30 mouse cellular contexts compared by ENCODE assay signal in the genomic region with DNA sequence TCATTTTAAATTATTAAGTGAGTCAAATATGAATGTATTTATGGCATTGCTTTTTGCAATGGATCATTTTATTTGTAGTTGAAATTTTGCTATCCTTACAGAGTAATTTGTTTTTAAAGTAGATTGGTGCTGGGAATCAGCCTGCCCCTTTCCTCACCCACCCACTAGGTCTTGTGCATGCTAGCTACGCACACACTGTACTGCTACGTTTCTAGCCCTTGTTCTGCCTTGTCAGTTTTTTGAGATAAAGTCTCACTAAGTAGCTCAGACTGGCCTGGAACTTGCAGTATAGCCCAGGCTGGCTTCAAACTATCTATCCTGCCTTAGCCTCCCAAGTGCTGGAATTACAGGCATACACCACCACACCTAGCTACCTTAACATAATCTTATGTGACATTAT.
"Had no signal": no experiment of that assay in that cellular context is flagged by ENCODE, and none has a peak within 500 bp of the region (broad histone marks: within the 10 kb centered on the region; RNA-seq: fewer than 3 reads in every experiment).

No protein-coding gene starts in this region.

- H3K4me2 ChIP-seq: limb, embryonic 12.5 days; limb, embryonic 13.5 days; limb, embryonic 15.5 days; liver, embryonic 13.5 days; lung, embryonic 14.5 days; lung, embryonic 15.5 days; midbrain, embryonic 11.5 days; midbrain, embryonic 12.5 days; midbrain, embryonic 13.5 days; midbrain, embryonic 15.5 days; neural tube, embryonic 12.5 days; neural tube, embryonic 13.5 days had no signal

- H3K27ac ChIP-seq: left cerebral cortex, adult 2 months; limb, embryonic 10.5 days; limb, embryonic 12.5 days; limb, embryonic 13.5 days; limb, embryonic 15.5 days; liver, embryonic 13.5 days; lung, embryonic 15.5 days; macrophage; midbrain, embryonic 10.5 days; midbrain, embryonic 12.5 days; midbrain, embryonic 13.5 days; midbrain, embryonic 15.5 days; neural tube, embryonic 12.5 days; neural tube, embryonic 13.5 days had no signal

- H3K9me3 ChIP-seq: limb, embryonic 10.5 days; limb, embryonic 12.5 days; limb, embryonic 13.5 days; limb, embryonic 15.5 days; liver, embryonic 13.5 days; lung, embryonic 15.5 days; megakaryocyte, embryonic 14.5 days; midbrain, embryonic 10.5 days; midbrain, embryonic 12.5 days; midbrain, embryonic 13.5 days; midbrain, embryonic 15.5 days; neural tube, embryonic 12.5 days; neural tube, embryonic 13.5 days had no signal

- H3K4me3 ChIP-seq: left cerebral cortex, adult 2 months; limb, embryonic 10.5 days; limb, embryonic 12.5 days; limb, embryonic 13.5 days; limb, embryonic 15.5 days; liver, embryonic 13.5 days; lung, embryonic 15.5 days; megakaryocyte, embryonic 14.5 days; midbrain, embryonic 10.5 days; midbrain, embryonic 12.5 days; midbrain, embryonic 13.5 days; midbrain, embryonic 15.5 days; myocyte; neural tube, embryonic 12.5 days; neural tube, embryonic 13.5 days had no signal

- DNase-seq: layer of hippocampus, postnatal 36 days; left cerebral cortex, postnatal 4 days; liver; liver, embryonic 13.5 days; lung, adult 18-20 months; lung, adult 2 months; lung, embryonic 14.5 days; lung, postnatal 10 days; lung, postnatal 14 days; lung, postnatal 36 days; lung, postnatal 4 days; midbrain, embryonic 14.5 days had no signal

- ATAC-seq: lung, postnatal 0 days; midbrain, embryonic 13.5 days; midbrain, embryonic 15.5 days; midbrain, embryonic 16.5 days had no signal

- H3K4me1 ChIP-seq: limb, embryonic 10.5 days; limb, embryonic 12.5 days; limb, embryonic 13.5 days; limb, embryonic 15.5 days; lung, embryonic 15.5 days; midbrain, embryonic 10.5 days; midbrain, embryonic 12.5 days; midbrain, embryonic 13.5 days; midbrain, embryonic 15.5 days; neural tube, embryonic 12.5 days; neural tube, embryonic 13.5 days had no signal

- H3K27me3 ChIP-seq: limb, embryonic 12.5 days; limb, embryonic 13.5 days; limb, embryonic 15.5 days; liver, embryonic 13.5 days; lung, embryonic 15.5 days; megakaryocyte, embryonic 14.5 days; midbrain, embryonic 12.5 days; midbrain, embryonic 13.5 days; midbrain, embryonic 15.5 days; neural tube, embryonic 12.5 days; neural tube, embryonic 13.5 days had no signal

- H3K9ac ChIP-seq: limb, embryonic 12.5 days; limb, embryonic 13.5 days; limb, embryonic 15.5 days; liver, embryonic 13.5 days; lung, embryonic 14.5 days; lung, embryonic 15.5 days; midbrain, embryonic 12.5 days; midbrain, embryonic 13.5 days; midbrain, embryonic 15.5 days; neural tube, embryonic 12.5 days; neural tube, embryonic 13.5 days had no signal
